Mouse (Mus musculus): ENCODE measurements at regions not wholly inside any gene's neighbourhood (a gene's known extent, or its start where the extent isn't known, plus 50 kb on each side); places are given as distances from the start of the nearest gene placed in this dataset.

DNA sequence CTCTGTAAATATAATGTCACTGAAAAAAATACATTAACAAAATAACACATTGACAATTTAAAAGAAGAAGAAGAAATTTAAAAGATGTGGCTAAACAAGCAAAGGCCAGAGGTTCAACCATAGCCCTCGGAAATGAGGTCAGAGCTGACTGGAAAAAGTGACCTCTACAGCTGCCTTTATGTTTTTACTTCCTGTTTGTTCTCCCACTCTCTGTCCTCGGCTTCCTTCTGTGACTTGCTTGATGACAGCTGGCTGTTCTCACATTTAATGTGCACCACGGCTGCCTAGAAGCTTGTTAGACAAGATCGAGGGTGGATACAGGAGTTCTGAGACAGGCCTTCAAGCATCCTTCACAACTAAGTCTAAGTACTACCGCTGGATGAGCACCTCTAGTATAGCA, 194.9 kb upstream of the Acvr2a start:
- no peak for DNase-seq (ENCODE audit: low read depth, low spot score)

DNA sequence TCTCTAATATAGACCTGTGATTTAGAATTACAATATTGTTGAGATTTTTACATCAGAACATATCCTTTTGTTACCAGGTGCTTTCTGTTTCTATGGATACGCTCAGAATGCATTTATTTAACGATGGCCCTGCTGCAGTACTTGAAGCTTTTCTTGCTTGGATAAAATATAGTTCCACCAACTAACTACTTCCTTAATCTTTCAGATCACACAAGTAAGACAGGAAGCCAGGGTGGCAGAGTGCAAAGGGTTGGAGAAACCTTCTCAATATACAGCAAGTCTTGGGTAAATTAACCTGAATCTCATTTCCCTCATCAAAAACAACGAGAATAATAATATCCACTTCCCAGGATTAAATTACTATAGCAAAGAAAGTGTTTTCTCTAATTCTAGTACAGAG, 193.1 kb upstream of the Acvr2a start:
- DNase-seq (ENCODE audit: low read depth, low spot score), result no peak

DNA sequence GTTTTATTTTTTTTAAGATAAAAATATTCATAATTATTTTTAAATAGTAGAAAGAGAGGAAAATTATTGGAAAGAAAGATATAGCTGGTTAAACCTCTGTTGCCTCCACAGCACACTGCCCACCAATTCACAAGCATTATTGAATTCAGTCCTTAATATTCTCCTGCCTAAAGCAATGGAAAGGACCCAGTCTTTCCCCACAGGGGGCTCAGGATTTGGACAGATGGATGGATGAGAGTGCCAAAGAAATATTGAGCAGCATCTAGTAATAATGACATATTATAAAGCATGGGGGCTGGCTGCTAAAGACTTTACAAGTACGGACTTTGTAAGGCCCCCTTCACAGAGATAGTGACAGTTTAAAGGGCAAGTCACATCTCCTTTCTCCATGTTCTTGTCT, 191.6 kb upstream of the Acvr2a start:
- DNase-seq (ENCODE audit: low read depth, low spot score), result no peak

DNA sequence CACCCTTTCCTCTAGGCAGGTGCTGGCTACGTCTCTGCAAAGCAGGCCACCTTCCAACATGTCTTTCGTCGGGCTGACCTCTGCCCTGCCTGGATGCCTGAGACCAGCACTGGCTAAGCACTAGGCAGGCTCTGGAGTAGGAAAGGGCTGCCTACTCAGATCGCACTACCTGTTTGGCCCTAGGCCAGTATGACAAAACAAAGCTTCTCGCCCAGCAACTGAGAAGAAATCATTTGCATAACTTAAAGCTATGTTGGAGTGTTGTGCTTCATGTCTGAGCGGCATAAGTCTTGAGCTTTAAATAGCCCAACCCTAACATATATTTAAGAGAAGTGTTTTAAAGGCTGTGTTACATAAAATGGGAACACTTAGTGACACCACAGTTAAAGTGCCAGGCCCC, 189.9 kb upstream of the Acvr2a start:
- no peak for DNase-seq (ENCODE audit: low read depth, low spot score)

DNA sequence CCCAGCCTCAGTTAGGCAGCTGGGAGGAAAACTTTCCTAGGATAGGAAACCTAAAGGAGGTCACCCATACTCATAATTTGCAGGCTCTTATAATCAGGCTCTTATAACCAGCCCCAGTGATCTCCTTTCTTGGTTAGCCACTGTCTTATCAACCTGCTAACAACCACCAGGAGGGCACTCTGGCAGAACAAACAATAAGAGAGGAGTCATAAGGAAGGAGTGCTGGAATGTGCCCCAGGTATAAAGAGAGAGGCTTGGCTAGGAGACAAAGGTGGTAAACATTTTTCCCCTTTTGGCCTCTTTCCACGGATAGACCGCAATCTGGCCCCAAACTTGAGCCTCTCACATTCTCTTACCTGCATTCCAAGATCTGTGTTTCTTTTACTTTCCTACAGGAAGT, 189.4 kb upstream of the Acvr2a start:
- DNase-seq (ENCODE audit: low read depth, low spot score), result no peak

DNA sequence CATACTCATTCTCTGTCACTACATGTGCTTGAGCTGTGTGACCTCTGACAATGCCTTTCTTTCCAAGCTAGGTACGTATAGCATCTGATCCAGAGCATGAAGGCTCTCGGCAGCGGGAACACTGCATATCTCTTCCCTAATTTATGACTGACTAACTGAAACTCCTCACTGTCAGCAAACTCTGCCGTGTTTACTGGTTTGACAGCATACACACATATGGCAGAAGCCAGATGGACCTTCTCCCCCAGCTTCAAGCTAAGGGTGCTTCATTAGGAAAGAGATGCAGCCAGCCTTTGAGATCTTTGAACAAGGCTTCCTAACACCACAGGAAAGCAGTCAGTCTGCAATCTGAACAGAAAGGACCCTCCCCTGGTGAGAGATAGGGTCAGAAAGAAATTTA, 186.9 kb upstream of the Acvr2a start:
- no peak for DNase-seq (ENCODE audit: low read depth, low spot score)

DNA sequence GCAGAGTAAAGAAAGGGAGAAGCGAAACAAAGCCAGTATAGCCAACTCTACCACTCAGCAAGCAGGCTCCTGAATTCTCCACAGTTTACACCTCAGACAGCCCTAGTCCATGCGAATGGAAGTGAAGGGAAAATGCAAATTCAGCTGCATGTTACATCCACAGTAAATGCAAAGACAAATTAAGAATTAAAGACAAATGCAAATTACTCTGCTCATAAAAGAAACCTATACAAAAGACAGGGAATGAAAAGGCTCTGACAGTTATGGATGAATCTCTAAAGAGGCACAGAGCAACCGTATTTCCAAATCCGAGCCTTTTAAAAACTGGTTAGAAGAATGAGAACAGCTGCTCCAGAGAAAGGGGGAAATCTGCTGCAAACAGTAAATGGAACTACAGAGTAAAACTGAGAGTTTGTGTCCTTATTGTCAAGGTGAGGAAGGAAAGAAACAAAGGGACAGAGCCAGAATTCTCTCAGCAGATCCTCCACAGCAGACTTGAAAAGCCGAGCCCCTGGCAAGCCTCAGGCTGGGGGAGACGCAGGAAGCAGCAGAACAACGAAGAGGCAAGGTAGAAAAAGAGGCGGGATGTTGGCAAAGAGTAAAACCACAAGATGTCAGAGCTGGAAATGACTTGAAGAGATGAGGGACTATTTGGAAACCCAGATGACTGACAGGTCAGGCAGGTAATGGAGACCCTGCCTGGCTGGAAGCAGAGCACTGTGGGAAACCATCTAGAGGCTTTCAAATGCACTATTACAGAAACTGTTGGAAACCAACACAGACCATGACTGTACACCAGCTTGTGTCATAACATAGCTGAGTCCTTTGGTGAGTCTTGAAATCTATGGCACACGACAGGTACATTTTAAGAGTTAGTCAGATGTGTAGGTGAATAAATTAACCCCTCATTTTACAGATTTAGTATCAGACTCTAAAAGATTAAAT, 184.5 kb upstream of the Acvr2a start:
- no peak for DNase-seq (ENCODE audit: low read depth, low spot score)

DNA sequence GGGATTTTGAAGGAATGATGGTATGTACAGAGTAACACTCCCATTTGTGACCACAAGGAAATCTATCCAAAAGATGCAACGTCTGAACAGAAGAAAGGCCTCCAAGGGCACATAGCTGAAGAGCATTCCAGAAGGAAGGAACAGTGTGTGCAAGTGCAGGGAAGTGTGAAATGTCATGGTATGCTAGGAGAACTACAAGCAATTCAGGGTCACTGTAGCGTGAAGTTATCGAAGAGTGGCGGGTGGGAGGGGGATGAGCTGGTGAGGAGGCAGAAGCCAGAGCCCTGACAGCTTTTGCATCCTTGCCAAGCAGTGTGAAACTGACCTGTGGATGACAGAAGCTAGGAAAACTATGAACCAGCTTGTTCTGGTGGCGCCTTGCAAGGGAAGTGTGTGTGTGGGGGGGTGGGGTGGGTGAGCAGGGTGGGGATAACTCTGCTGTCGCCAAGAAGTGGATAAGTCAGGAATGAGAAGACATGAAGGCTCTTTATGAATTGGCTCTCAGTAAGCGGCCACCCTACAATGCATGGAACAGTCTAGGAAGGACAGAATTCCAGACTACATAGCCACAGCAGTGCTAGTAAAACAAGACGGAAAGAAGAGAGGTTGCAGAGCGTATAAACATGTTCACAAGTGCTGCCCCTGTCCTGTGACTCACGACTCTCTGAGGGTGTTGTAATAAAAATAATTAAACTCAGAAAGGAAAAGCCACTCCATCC, 179.3 kb upstream of the Acvr2a start:
- peak; percentile 53 for DNase-seq (ENCODE audit: low read depth, low spot score)

DNA sequence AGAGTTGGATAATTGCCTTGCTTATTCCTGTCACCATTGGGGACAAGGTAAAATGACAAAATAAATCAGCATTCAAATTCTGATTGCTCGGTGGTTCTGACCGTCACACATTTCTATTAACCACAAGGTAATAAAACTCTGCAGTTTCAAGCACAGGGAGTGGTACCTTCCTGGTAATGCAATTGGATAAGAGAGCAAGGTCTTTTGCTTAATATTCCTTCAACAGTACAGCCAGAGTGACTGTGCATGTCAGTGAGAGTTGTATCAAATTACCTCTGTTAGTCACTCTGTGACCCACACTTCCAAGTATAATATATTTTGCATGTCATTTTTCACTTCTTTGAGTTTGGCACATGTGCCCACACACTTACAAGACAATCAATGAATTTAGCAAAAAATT, 177.8 kb upstream of the Acvr2a start:
- no peak for DNase-seq (ENCODE audit: low read depth, low spot score)

DNA sequence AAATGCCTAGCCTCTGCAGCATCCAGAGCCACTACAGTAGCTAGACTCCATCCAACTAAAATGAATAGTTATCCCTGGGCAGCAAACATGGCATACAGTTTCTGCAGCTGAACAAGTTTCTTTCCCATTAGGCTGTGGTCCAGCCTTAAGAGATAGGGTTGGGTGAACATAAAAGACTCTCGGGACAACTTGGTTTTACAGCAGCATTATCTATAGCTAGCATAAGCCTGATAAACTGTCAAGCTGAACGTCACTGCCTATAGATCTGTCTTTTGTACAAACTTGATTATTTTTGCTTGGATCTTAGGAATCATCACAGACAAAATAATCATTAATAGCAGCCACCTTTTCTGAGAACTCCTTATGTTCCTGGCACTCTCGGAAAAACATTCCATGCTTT, 169.8 kb upstream of the Acvr2a start:
- no peak for DNase-seq (ENCODE audit: low read depth, low spot score)

DNA sequence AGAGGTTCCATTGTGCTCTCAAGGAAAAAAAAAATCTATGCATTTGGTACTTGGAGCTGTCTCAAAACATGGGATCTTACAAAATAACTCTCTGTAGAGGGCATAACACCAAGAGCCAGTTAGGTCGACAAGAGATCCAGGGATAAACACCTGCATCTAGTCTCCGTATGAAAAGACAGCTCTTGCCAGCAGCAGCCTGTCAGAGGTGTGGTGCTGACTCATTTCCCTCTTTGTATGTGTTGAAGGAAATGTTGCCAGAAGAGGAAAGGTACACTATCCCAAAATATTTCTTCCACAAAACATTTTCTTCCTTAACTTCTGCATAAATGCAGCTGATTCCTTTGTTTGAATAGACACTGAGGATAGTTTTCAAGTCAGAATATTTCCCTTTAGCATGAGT, 163.6 kb upstream of the Acvr2a start:
- DNase-seq (ENCODE audit: low read depth, low spot score), result no peak

DNA sequence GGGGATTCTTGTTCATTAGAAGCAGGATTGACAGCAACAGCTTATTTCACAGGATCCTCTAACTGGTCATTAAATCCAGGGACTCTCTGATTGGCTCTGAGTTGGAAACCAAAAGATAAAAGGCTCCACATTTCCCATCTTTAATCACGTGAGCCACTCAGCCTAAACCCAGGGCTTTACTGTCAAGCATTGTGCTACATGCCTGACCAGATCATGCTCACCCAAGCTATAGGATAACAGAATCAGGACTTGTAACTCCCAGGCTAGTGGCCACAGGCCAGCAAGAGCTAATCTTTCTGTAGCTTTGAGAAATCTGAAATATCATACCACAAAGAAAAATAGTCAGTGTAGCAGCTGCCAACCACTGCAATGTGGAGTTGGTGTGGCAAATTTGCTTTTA, 152.7 kb upstream of the Acvr2a start:
- DNase-seq (ENCODE audit: low read depth, low spot score), result no peak

DNA sequence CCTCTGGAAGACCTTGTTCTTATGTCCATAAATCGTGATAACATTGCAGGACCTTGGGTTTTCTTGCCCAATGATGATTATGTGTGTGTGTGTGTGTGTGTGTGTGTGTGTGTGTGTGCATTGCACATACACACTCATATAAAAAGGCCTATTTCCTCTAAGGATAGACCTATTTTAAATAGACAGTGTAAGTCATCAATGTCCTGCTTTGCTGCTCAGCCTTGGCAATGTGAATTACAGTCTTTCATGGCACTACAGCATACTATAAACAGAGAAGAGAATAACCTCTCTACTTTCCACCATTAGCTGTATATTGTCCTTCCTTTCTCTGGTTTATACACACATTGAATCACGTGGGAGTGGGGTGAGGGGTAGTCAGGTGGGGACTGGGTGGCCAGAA, 148.8 kb upstream of the Acvr2a start:
- no peak for DNase-seq (ENCODE audit: low read depth, low spot score)

DNA sequence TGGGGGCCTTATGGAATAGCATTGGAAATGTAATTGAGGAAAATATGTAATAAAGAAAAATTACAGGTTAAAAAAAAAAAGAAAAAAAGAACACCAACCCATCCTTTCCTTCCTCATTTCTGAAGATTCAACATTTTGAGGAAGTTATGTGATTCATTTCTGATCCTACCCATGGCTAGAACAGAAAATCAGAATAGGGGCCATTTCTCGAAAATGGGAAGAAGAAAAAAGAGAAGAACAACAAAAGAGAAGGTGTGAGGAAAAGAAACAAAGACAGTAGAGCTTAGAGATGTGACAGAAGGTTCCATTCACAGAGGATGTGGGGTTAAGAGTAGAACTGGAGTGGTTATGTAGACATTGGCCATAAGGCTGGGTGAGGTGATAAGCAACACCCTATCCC, 124.8 kb upstream of the Acvr2a start:
- DNase-seq (ENCODE audit: low read depth, low spot score), result no peak

DNA sequence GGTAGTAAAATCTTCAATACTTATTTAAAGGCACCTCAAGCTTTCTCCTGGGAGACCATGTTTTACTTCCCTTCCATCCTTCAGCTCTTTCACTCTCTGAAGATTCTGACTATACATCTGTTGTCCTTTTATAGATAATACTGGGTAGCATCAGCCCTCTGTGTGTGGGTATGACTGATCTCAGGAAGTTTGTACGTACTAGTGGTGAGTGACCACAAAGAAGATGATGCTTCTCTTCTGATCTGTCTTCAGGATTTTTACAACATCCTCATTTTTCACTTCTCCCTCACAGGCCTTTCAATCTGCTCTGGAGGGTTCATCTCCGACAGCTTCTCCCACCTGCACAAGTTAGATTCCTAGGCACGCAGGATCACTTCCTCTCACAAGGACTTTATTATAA, 119.4 kb upstream of the Acvr2a start:
- no peak for DNase-seq (ENCODE audit: low read depth, low spot score)

DNA sequence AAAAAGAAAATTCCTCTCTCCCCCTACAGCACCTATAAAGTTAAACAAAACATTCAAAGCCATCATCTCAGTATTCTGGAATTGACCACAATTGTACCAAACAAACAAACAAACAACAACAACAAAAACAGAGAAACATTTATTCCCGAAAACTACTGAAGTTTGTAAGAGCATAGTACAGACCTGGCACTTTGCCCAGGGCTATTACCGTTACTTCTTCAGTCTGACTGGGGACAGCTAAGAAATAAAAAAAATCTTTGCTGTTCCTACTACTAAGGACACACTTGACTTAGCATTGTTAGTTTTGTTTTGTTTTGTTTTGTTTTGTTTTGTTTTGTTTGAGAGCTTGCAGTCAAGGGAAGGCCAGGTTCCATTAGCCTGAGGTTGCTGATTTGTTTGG, 113.0 kb upstream of the Acvr2a start:
- DNase-seq (ENCODE audit: low read depth, low spot score), result no peak

DNA sequence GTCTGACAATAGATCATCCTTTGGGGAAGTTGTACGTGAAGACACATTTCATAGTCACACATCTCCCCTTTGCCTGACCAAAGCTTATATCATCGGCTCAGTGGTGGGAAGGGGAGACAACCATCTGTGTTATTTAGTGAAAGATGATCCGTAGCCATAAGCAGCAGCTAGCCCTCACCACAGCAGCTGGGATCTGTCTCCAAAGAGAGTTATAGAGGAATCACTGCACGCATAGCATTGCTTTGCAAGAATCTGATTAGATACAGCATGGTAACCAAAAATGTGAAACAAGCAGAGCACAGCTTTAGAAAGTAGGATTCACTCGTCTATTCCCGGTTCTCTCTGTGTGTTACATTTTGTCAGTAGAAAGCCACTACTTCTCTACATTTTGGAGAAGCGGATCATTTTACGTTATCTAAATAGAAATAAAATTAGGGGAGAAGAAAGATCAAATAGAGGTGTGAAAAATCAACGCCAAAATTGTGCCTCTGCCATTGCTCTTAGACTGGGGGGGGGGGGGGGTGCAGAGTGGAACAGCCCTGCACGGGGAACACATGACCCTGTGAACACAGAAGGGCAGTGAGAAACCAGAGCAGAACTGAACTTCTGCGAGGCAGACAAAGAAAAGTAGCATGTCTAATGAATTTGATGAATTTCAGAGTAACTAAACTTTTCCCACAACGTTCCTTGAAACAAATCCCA, 108.7 kb upstream of the Acvr2a start:
- peak; percentile 54 for DNase-seq (ENCODE audit: low read depth, low spot score)

DNA sequence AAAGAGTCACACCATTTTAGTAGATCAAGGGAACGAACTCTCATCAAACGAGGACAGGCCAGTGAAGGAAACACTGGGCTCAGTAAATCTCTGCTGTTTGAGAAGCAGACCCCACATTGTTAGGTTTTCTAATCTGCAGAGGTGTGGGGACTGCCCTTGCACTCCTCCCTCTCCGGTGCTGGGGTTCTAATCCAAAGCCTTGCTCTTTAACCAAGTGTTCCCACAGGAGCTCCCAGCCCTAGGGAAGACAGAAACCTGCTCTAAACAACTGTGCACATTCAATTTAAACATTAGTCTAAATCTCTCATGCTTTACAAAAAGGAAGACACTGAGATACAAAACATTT, 108.1 kb upstream of the Acvr2a start:
- DNase-seq (ENCODE audit: low read depth, low spot score), result no peak

DNA sequence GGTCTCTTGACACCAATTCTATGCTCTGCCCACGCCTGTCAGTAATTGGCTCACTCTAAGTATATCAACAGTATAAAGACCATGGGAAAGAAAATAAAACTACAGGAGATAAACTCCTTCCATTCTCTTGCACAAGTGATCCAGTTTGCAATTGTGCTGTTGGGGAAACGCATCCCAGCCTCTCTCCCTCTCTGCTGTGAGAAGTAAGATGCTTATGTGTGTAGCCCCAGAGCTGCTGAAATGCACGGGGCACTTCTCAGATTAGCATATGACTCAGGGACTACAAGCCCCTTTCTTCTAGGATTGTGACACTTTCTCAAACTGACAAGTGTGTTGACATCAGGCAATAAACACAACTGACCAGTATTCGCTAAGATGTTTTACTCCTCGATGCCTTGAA, 107.7 kb upstream of the Acvr2a start:
- no peak for DNase-seq (ENCODE audit: low read depth, low spot score)

DNA sequence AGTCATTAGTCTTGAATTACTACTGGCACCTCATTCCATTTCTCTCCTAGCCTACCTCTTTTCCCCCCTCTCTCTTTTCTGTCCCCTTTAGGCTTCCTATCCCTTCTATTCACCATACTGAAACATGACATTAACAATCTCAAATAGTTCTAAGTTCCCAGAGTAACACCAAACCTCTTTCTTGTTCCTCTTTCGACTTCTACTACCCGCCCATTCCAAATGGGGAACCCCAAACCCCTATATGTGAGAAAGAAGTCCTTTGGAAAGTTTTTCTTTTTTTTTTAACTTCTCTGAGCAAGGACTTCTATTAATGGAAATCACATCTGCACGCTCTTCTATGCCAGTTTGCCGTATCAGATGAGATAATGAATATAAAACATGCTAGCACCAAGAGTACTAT, 97.7 kb upstream of the Acvr2a start:
- no peak for DNase-seq (ENCODE audit: low read depth, low spot score)

DNA sequence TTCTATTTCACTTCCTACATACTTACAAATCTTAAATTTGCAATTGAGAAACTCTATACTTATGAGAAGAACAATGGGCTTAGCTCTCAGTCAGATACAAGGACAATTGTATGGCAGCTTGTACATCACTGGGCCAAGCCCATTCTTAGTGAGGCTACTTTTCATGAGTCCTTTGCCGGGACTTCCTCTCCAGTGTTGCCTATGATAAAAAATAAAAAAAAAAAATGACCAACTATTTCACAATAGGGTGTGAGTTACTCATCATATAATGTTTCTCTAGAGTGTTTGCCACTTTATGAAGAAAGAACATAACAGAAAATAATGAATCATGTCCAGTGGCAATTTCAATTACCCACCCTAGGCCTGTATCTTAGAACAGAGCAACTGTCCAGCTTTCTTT, 96.1 kb upstream of the Acvr2a start:
- no peak for DNase-seq (ENCODE audit: low read depth, low spot score)

DNA sequence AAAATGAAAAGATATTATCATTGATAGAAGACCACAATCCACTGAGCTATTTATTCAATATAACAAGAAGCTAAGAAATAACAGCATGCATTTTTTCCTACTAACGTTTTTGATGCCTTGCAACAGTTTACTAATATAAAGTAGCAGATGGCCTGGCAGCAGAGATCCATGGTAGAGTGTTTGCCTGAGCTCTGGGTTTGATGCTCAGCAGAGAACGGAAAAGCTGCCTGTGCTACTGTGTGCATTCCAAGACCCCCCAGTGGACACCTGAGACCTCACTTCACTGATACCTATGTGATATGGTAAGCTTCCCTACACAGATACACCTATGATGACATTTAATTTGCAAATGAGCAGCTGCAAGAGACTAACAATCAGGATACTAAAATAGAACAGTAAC, 95.6 kb upstream of the Acvr2a start:
- no peak for DNase-seq (ENCODE audit: low read depth, low spot score)

DNA sequence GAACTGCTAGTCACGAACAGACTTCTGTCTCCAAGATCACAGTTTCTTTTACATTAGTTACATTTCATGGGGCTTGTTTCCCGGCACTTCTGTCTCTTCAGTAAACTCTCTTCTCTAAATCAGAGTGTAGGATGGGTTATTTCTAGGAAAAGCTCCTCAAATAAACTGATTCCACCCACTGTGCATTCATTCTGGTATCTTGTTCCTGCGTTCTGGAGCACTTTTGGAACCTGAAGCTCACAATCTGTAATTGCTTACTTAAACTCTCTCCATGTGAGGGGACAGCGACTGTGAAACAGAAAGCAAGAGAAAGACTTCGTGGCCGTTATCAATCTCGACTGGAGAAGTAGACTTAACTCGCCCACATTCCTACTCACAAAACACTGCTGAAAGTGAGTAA, 83.1 kb upstream of the Acvr2a start:
- no peak for DNase-seq (ENCODE audit: low read depth, low spot score)
